In genomic region chr12:99644966-99645365, GRCm38 (mm10) we compare ENCODE assay signal across 8 mouse cellular contexts.
DNase-seq lines count a peak whose midpoint lies in the region; ATAC-seq lines count a peak whose summit lies in the region.

No protein-coding gene starts in this region.

- ATAC-seq in forebrain, embryonic 12.5 days (ENCODE audit: low FRiP score), result peak; percentile 89
- ATAC-seq in midbrain, embryonic 11.5 days (ENCODE audit: low FRiP score), result peak; percentile 79
- peak; percentile 98 for ATAC-seq in liver, embryonic 12.5 days
- peak; percentile 92 for ATAC-seq in stomach, embryonic 16.5 days (ENCODE audit: insufficient read depth, low FRiP score)

- peaks cover 16% of the 10 kb centered on the region for H3K4me1 ChIP-seq in forebrain, embryonic 12.5 days
- H3K4me1 ChIP-seq in forebrain, embryonic 10.5 days, result peaks cover 17% of the 10 kb centered on the region
- H3K4me1 ChIP-seq in midbrain, embryonic 11.5 days (ENCODE audit: control insufficient read depth, insufficient read depth, low read length), result peaks cover 16% of the 10 kb centered on the region
- H3K4me1 ChIP-seq in midbrain, embryonic 10.5 days, result peaks cover 17% of the 10 kb centered on the region
- H3K4me1 ChIP-seq in liver, embryonic 12.5 days, result 0 out of 2 replicates have a peak, but pooled peaks cover 3% of the 10 kb centered on the region
- no peaks in the 10 kb centered on the region for H3K4me1 ChIP-seq in stomach, embryonic 16.5 days (ENCODE audit: control insufficient read depth, insufficient read depth, low read length)

- H3K27ac ChIP-seq in forebrain, embryonic 12.5 days, result no peak overlapping the region
- no peak overlapping the region for H3K27ac ChIP-seq in forebrain, embryonic 10.5 days
- no peak overlapping the region for H3K27ac ChIP-seq in midbrain, embryonic 11.5 days (ENCODE audit: low read depth, low read length)
- H3K27ac ChIP-seq in midbrain, embryonic 10.5 days (replicated peaks), result no peak overlapping the region
- H3K27ac ChIP-seq in liver, embryonic 12.5 days, result no peak overlapping the region
- no peak overlapping the region for H3K27ac ChIP-seq in stomach, embryonic 16.5 days (ENCODE audit: low read length)

- H3K4me2 ChIP-seq in forebrain, embryonic 12.5 days, result no peak overlapping the region
- no peak overlapping the region for H3K4me2 ChIP-seq in midbrain, embryonic 11.5 days
- no peak overlapping the region for H3K4me2 ChIP-seq in liver, embryonic 12.5 days
- H3K4me2 ChIP-seq in stomach, embryonic 16.5 days (ENCODE audit: low read depth, low read length), result no peak overlapping the region

- 88% methylated on average over 37 of the region's 37 CpGs for WGBS in forebrain, embryonic 12.5 days
- 94% methylated on average over 37 of the region's 37 CpGs for WGBS in forebrain, embryonic 10.5 days
- 92% methylated on average over 37 of the region's 37 CpGs for WGBS in midbrain, embryonic 11.5 days
- WGBS in midbrain, embryonic 10.5 days, result 89% methylated on average over 37 of the region's 37 CpGs
- 85% methylated on average over 37 of the region's 37 CpGs for WGBS in liver, embryonic 12.5 days (ENCODE audit: insufficient replicate concordance)
- 94% methylated on average over 37 of the region's 37 CpGs for WGBS in stomach, embryonic 16.5 days

- peaks cover 21% of the 10 kb centered on the region for H3K9me3 ChIP-seq in forebrain, embryonic 12.5 days
- peaks cover 40% of the 10 kb centered on the region for H3K9me3 ChIP-seq in forebrain, embryonic 10.5 days
- H3K9me3 ChIP-seq in midbrain, embryonic 11.5 days (ENCODE audit: control insufficient read depth, low read length), result peaks cover 13% of the 10 kb centered on the region
- H3K9me3 ChIP-seq in midbrain, embryonic 10.5 days (replicated peaks), result peaks cover 38% of the 10 kb centered on the region
- H3K9me3 ChIP-seq in liver, embryonic 12.5 days (replicated peaks), result peaks cover 36% of the 10 kb centered on the region
- peaks cover 19% of the 10 kb centered on the region for H3K9me3 ChIP-seq in stomach, embryonic 16.5 days (replicated peaks; ENCODE audit: control insufficient read depth, low read length)

- H3K36me3 ChIP-seq in forebrain, embryonic 12.5 days (replicated peaks), result no peaks in the 10 kb centered on the region; the same call in 1 of the 2 replicates
- no peaks in the 10 kb centered on the region; the same call in 1 of the 2 replicates for H3K36me3 ChIP-seq in forebrain, embryonic 10.5 days (replicated peaks)
- H3K36me3 ChIP-seq in midbrain, embryonic 11.5 days (ENCODE audit: control insufficient read depth, insufficient read depth, low read length), result no peaks in the 10 kb centered on the region
- no peaks in the 10 kb centered on the region for H3K36me3 ChIP-seq in midbrain, embryonic 10.5 days
- no peaks in the 10 kb centered on the region for H3K36me3 ChIP-seq in liver, embryonic 12.5 days
- no peaks in the 10 kb centered on the region for H3K36me3 ChIP-seq in stomach, embryonic 16.5 days (ENCODE audit: control insufficient read depth, insufficient read depth, low read length)

- no peak overlapping the region for H3K4me3 ChIP-seq in forebrain, embryonic 12.5 days (replicated peaks)
- no peak overlapping the region for H3K4me3 ChIP-seq in forebrain, embryonic 10.5 days
- no peak overlapping the region for H3K4me3 ChIP-seq in midbrain, embryonic 11.5 days (ENCODE audit: low read depth, low read length)
- no peak overlapping the region for H3K4me3 ChIP-seq in midbrain, embryonic 10.5 days
- H3K4me3 ChIP-seq in liver, embryonic 12.5 days, result no peak overlapping the region
- no peak overlapping the region for H3K4me3 ChIP-seq in stomach, embryonic 16.5 days (replicated peaks; ENCODE audit: low read length)

- no peak overlapping the region for H3K9ac ChIP-seq in forebrain, embryonic 12.5 days
- no peak overlapping the region for H3K9ac ChIP-seq in midbrain, embryonic 11.5 days (ENCODE audit: low read length)
- H3K9ac ChIP-seq in liver, embryonic 12.5 days, result no peak overlapping the region
- H3K9ac ChIP-seq in stomach, embryonic 16.5 days (ENCODE audit: low read length), result no peak overlapping the region

- peaks cover 3% of the 10 kb centered on the region; the same call in 1 of the 2 replicates for H3K27me3 ChIP-seq in forebrain, embryonic 12.5 days
- H3K27me3 ChIP-seq in forebrain, embryonic 10.5 days (ENCODE audit: poor library complexity, severe bottlenecking), result peaks cover 12% of the 10 kb centered on the region
- no peaks in the 10 kb centered on the region for H3K27me3 ChIP-seq in midbrain, embryonic 11.5 days (ENCODE audit: control insufficient read depth, insufficient read depth, low read length)
- peaks cover 5% of the 10 kb centered on the region; the same call in 1 of the 2 replicates for H3K27me3 ChIP-seq in midbrain, embryonic 10.5 days (ENCODE audit: low read depth, poor library complexity, severe bottlenecking)
- H3K27me3 ChIP-seq in liver, embryonic 12.5 days (replicated peaks), result no peaks in the 10 kb centered on the region
- H3K27me3 ChIP-seq in stomach, embryonic 16.5 days (ENCODE audit: control insufficient read depth, insufficient read depth, low read length), result no peaks in the 10 kb centered on the region

- no peak for DNase-seq in forebrain, embryonic 10.5 days (ENCODE audit: extremely low spot score, low spot score)
- peak; percentile 12 for DNase-seq in midbrain, embryonic 11.5 days (ENCODE audit: low spot score, missing footprints)
- DNase-seq in midbrain, embryonic 10.5 days (ENCODE audit: low spot score), result no peak
- DNase-seq in thymus, postnatal 4 days, result no peak
- no peak for DNase-seq in cerebellum, adult 11 months
